Mouse (Mus musculus): ENCODE data around the gene Kcnh3. TPM values are rescaled to one million over a fixed set of nuclear protein-coding genes. Genes with fewer than 3 reads are reported as not detected.

Kcnh3 gene
- polyA plus RNA-seq, 1 experiment from 2014 or later: 0.28 TPM

Other genes starting within 250 kb of the Kcnh3 start
- gene Tuba1c, start 195.0 kb upstream of the Kcnh3 start, polyA plus RNA-seq (2015; fragmentation: Nextera tagmentation; extraction: Ambion mirVana): 143 and 149 TPM in 2 replicates
- gene Prph, start 169.7 kb upstream of the Kcnh3 start, polyA plus RNA-seq (2015; fragmentation: Nextera tagmentation; extraction: Ambion mirVana): 1.0 and 1.2 TPM in 2 replicates
- 36.2 and 37.5 TPM in 2 replicates for gene Troap, start 150.3 kb upstream of the Kcnh3 start, polyA plus RNA-seq (2015; fragmentation: Nextera tagmentation; extraction: Ambion mirVana)
- gene C1ql4, start 137.0 kb upstream of the Kcnh3 start, polyA plus RNA-seq (2015; fragmentation: Nextera tagmentation; extraction: Ambion mirVana): not detected in 2 replicates
- 0.83 and 1.0 TPM in 2 replicates for gene Dnajc22, start 131.7 kb upstream of the Kcnh3 start, polyA plus RNA-seq (2015; fragmentation: Nextera tagmentation; extraction: Ambion mirVana)
- gene Spats2, start 98.9 kb upstream of the Kcnh3 start, polyA plus RNA-seq (2015; fragmentation: Nextera tagmentation; extraction: Ambion mirVana): 50.3 and 50.5 TPM in 2 replicates
- 143 and 144 TPM in 2 replicates for gene Mcrs1, start 27.1 kb downstream of the Kcnh3 start, polyA plus RNA-seq (2015; fragmentation: Nextera tagmentation; extraction: Ambion mirVana)
- 77.6 and 80.3 TPM in 2 replicates for gene Prpf40b, start 70.2 kb downstream of the Kcnh3 start, polyA plus RNA-seq (2015; fragmentation: Nextera tagmentation; extraction: Ambion mirVana)
- gene Fam186b, start 71.0 kb downstream of the Kcnh3 start, polyA plus RNA-seq (2015; fragmentation: Nextera tagmentation; extraction: Ambion mirVana): 0.15 and 0.36 TPM in 2 replicates
- gene Fmnl3, start 145.6 kb downstream of the Kcnh3 start, polyA plus RNA-seq (2015; fragmentation: Nextera tagmentation; extraction: Ambion mirVana): 29.5 and 30.9 TPM in 2 replicates
- gene Tmbim6, start 168.0 kb downstream of the Kcnh3 start, polyA plus RNA-seq (2015; fragmentation: Nextera tagmentation; extraction: Ambion mirVana): 287 and 298 TPM in 2 replicates
- 14.0 and 14.1 TPM in 2 replicates for gene Nckap5l, start 232.9 kb downstream of the Kcnh3 start, polyA plus RNA-seq (2015; fragmentation: Nextera tagmentation; extraction: Ambion mirVana)
- 17.0 and 19.7 TPM in 2 replicates for gene Bcdin3d, start 249.9 kb downstream of the Kcnh3 start, polyA plus RNA-seq (2015; fragmentation: Nextera tagmentation; extraction: Ambion mirVana)